Mouse (Mus musculus) kidney, embryonic 15.5 days (tissue): Measurements from ENCODE around the gene Mtfr2. TPM values are rescaled to one million over a fixed set of nuclear protein-coding genes. Genes with fewer than 3 reads are reported as not detected.

Experiments
- ATAC-seq: fragments of 200-750 bp; cut with Nextera tagmentation; replicated peaks from 2 replicates; pipeline ENCODE4 v1.8.0; 2017; ENCODE audit warnings: moderate TSS enrichment; ENCODE audit not compliant: low FRiP score
- H3K27ac ChIP-seq: fragments of 300-500 bp; sonication (generic); 2 replicates; pipeline ENCODE4 v1.5.1; 2015; ENCODE audit warnings: mild to moderate bottlenecking, inconsistent platforms
- H3K27me3 ChIP-seq: fragments of 300-500 bp; sonication (generic); 2 replicates; pipeline ENCODE4 v1.6.1; 2015; ENCODE audit warnings: inconsistent platforms
- H3K36me3 ChIP-seq: fragments of 300-500 bp; sonication (generic); 2 replicates; pipeline ENCODE4 v1.6.1; 2015; ENCODE audit warnings: inconsistent platforms
- H3K4me1 ChIP-seq: fragments of 300-500 bp; sonication (generic); 2 replicates; pipeline ENCODE4 v1.6.1; 2015; ENCODE audit warnings: inconsistent platforms
- H3K4me2 ChIP-seq: fragments of 300-500 bp; sonication (generic); 2 replicates; pipeline ENCODE4 v1.6.1; 2015; ENCODE audit warnings: moderate library complexity, mild to moderate bottlenecking, inconsistent platforms
- H3K4me3 ChIP-seq: fragments of 300-500 bp; sonication (generic); replicated peaks from 2 replicates; pipeline ENCODE4 v1.5.1; 2015; ENCODE audit warnings: mild to moderate bottlenecking, inconsistent platforms
- H3K9ac ChIP-seq: fragments of 300-500 bp; sonication (generic); 2 replicates; pipeline ENCODE4 v1.6.1; 2015; ENCODE audit warnings: mild to moderate bottlenecking, inconsistent platforms
- H3K9me3 ChIP-seq: fragments of 300-500 bp; sonication (generic); replicated peaks from 2 replicates; pipeline ENCODE4 v1.6.1; 2016; ENCODE audit warnings: inconsistent platforms
- WGBS: fragments of 180-500 bp; shearing (Covaris S2); methylation state at CpG from one replicate; pipeline ENCODE4 v1.1.7; 2015; ENCODE audit warnings: mixed read lengths; 5-methylcytosine and 5-hydroxymethylcytosine counted together
- polyA plus RNA-seq: library from polyadenylated mRNA; unstranded; fragments of >200 nt; fragmentation: Nextera tagmentation; extraction: Ambion mirVana; gene quantifications from 2 replicates; pipeline ENCODE4 v1.2.1, GENCODE M21; 2015

Gene Mtfr2
- polyA plus RNA-seq, 1 experiment from 2014 or later = 2.7 TPM

- ATAC-seq = no peak
- Histone ChIP-seq H3K4me2 (no peak overlapping the region), H3K9ac (no peak overlapping the region), H3K36me3 (peaks cover 86% of the 10 kb centered on the region), H3K27ac (no peak overlapping the region), H3K4me1 (no peaks in the 10 kb centered on the region), H3K4me3 (no peak overlapping the region), H3K9me3 (no peaks in the 10 kb centered on the region), H3K27me3 (no peaks in the 10 kb centered on the region)
These were observed 21.3 kb upstream of the Mtfr2 start for GRCm38 (mm10) chr10:20326226-20326625.

- H3K27ac ChIP-seq = no peak overlapping the region
- 79% methylated on average over 2 of the region's 2 CpGs for WGBS
- H3K27me3 ChIP-seq = no peaks in the 10 kb centered on the region
- H3K9me3 ChIP-seq = no peaks in the 10 kb centered on the region
- no peak overlapping the region for H3K4me2 ChIP-seq
- no peak overlapping the region for H3K9ac ChIP-seq
- no peak for ATAC-seq
- H3K36me3 ChIP-seq = peaks cover 86% of the 10 kb centered on the region
- H3K4me1 ChIP-seq = no peaks in the 10 kb centered on the region
- H3K4me3 ChIP-seq = no peak overlapping the region
These were observed 16.3 kb upstream of the Mtfr2 start for GRCm38 (mm10) chr10:20331262-20331661.

GRCm38 (mm10) chr10:20337872-20338271, 9.7 kb upstream of the Mtfr2 start:
- Histone ChIP-seq H3K36me3 (peaks cover 79% of the 10 kb centered on the region), H3K4me2 (no peak overlapping the region), H3K4me3 (no peak overlapping the region), H3K9ac (no peak overlapping the region), H3K4me1 (no peaks in the 10 kb centered on the region), H3K27me3 (no peaks in the 10 kb centered on the region), H3K9me3 (no peaks in the 10 kb centered on the region), H3K27ac (no peak overlapping the region)
- no peak for ATAC-seq
- WGBS = 86% methylated on average over 7 of the region's 7 CpGs

- H3K27me3 ChIP-seq = no peaks in the 10 kb centered on the region
- H3K4me3 ChIP-seq = no peak overlapping the region
- H3K36me3 ChIP-seq = peaks cover 41% of the 10 kb centered on the region
- H3K9ac ChIP-seq = no peak overlapping the region
- no peak overlapping the region for H3K4me2 ChIP-seq
- no peak overlapping the region for H3K27ac ChIP-seq
- peaks cover 11% of the 10 kb centered on the region for H3K4me1 ChIP-seq
- no peaks in the 10 kb centered on the region for H3K9me3 ChIP-seq
- WGBS = 79% methylated on average over 1 of the region's 1 CpGs
- no peak for ATAC-seq
These were observed 1.8 kb upstream of the Mtfr2 start for GRCm38 (mm10) chr10:20345736-20346135.

- peaks cover 25% of the 10 kb centered on the region for H3K36me3 ChIP-seq
- peaks cover 11% of the 10 kb centered on the region for H3K4me1 ChIP-seq
- 93% methylated on average over 2 of the region's 2 CpGs for WGBS
- H3K9ac ChIP-seq = no peak overlapping the region
- H3K4me2 ChIP-seq = peak overlapping the region; percentile 84; the same call in 1 of the 2 replicates
- no peak for ATAC-seq
- no peaks in the 10 kb centered on the region for H3K27me3 ChIP-seq
- H3K9me3 ChIP-seq = no peaks in the 10 kb centered on the region
- H3K27ac ChIP-seq = no peak overlapping the region
- H3K4me3 ChIP-seq = no peak overlapping the region
These were observed 1.3 kb downstream of the Mtfr2 start for GRCm38 (mm10) chr10:20348894-20349293.

GRCm38 (mm10) chr10:20361542-20362449, 14.2 kb downstream of the Mtfr2 start:
- H3K27me3 ChIP-seq = no peaks in the 10 kb centered on the region
- H3K36me3 ChIP-seq = peaks cover 29% of the 10 kb centered on the region
- no peak overlapping the region for H3K4me2 ChIP-seq
- ATAC-seq = no peak
- no peak overlapping the region for H3K4me3 ChIP-seq
- no peaks in the 10 kb centered on the region for H3K4me1 ChIP-seq
- no peak overlapping the region for H3K27ac ChIP-seq
- no peak overlapping the region for H3K9ac ChIP-seq
- no peaks in the 10 kb centered on the region for H3K9me3 ChIP-seq
- WGBS = 65% methylated on average over 10 of the region's 10 CpGs

- no peaks in the 10 kb centered on the region for H3K9me3 ChIP-seq
- H3K27me3 ChIP-seq = no peaks in the 10 kb centered on the region
- H3K36me3 ChIP-seq = peaks cover 22% of the 10 kb centered on the region
- H3K27ac ChIP-seq = no peak overlapping the region
- no peak overlapping the region for H3K4me3 ChIP-seq
- no peak for ATAC-seq
- no peak overlapping the region for H3K9ac ChIP-seq
- H3K4me2 ChIP-seq = no peak overlapping the region
- no peaks in the 10 kb centered on the region for H3K4me1 ChIP-seq
- WGBS = 78% methylated on average over 4 of the region's 4 CpGs
These were observed 15.0 kb downstream of the Mtfr2 start for GRCm38 (mm10) chr10:20362450-20363118.

GRCm38 (mm10) chr10:20372046-20372445, 24.5 kb downstream of the Mtfr2 start:
- Histone ChIP-seq H3K9ac (no peak overlapping the region), H3K36me3 (no peaks in the 10 kb centered on the region), H3K4me3 (no peak overlapping the region), H3K27ac (no peak overlapping the region), H3K4me1 (no peaks in the 10 kb centered on the region), H3K27me3 (no peaks in the 10 kb centered on the region), H3K9me3 (no peaks in the 10 kb centered on the region), H3K4me2 (no peak overlapping the region)
- ATAC-seq = no peak
- WGBS = 93% methylated on average over 5 of the region's 5 CpGs

GRCm38 (mm10) chr10:20377621-20378020, 30.1 kb downstream of the Mtfr2 start:
- Histone ChIP-seq H3K4me2 (no peak overlapping the region), H3K27me3 (no peaks in the 10 kb centered on the region), H3K9ac (no peak overlapping the region), H3K27ac (no peak overlapping the region), H3K4me3 (no peak overlapping the region), H3K9me3 (no peaks in the 10 kb centered on the region), H3K4me1 (no peaks in the 10 kb centered on the region), H3K36me3 (no peaks in the 10 kb centered on the region)
- 87% methylated on average over 9 of the region's 9 CpGs for WGBS
- no peak for ATAC-seq

GRCm38 (mm10) chr10:20379071-20379735, 31.6 kb downstream of the Mtfr2 start:
- Histone ChIP-seq H3K4me3 (no peak overlapping the region), H3K36me3 (no peaks in the 10 kb centered on the region), H3K27ac (no peak overlapping the region), H3K9ac (no peak overlapping the region), H3K4me1 (no peaks in the 10 kb centered on the region), H3K4me2 (no peak overlapping the region), H3K9me3 (no peaks in the 10 kb centered on the region), H3K27me3 (no peaks in the 10 kb centered on the region)
- WGBS = 82% methylated on average over 9 of the region's 9 CpGs
- ATAC-seq = no peak

- Histone ChIP-seq H3K27ac (no peak overlapping the region), H3K4me2 (no peak overlapping the region), H3K36me3 (no peaks in the 10 kb centered on the region), H3K4me1 (no peaks in the 10 kb centered on the region), H3K4me3 (no peak overlapping the region), H3K9ac (no peak overlapping the region), H3K27me3 (no peaks in the 10 kb centered on the region), H3K9me3 (no peaks in the 10 kb centered on the region)
- WGBS = 85% methylated on average over 3 of the region's 3 CpGs
- no peak for ATAC-seq
These were observed 33.2 kb downstream of the Mtfr2 start for GRCm38 (mm10) chr10:20380798-20381197.

- Histone ChIP-seq H3K4me3 (no peak overlapping the region), H3K9me3 (no peaks in the 10 kb centered on the region), H3K4me2 (no peak overlapping the region), H3K27me3 (no peaks in the 10 kb centered on the region), H3K9ac (no peak overlapping the region), H3K4me1 (no peaks in the 10 kb centered on the region), H3K27ac (no peak overlapping the region), H3K36me3 (no peaks in the 10 kb centered on the region)
- no peak for ATAC-seq
- whole genome bisulfite sequencing = 81% methylated on average over 3 of the region's 3 CpGs
These were observed 33.8 kb downstream of the Mtfr2 start for GRCm38 (mm10) chr10:20381352-20381751.
